In genomic region chr3:156562796-156563195, GRCm38 (mm10) we compare ENCODE assay signal across 11 mouse cellular contexts. TPM values are rescaled to one million over a fixed set of nuclear protein-coding genes. Genes with fewer than 3 reads are reported as not detected.
DNase-seq lines count a peak whose midpoint lies in the region; ATAC-seq and TF ChIP-seq lines count a peak whose summit lies in the region.
"Had no signal": no experiment of that assay in that cellular context is flagged by ENCODE, and none has a peak within 500 bp of the region (broad histone marks: within the 10 kb centered on the region; RNA-seq: fewer than 3 reads in every experiment).

No protein-coding gene starts in this region.

- no peaks in the 10 kb centered on the region for H3K36me3 ChIP-seq in kidney, postnatal 0 days (ENCODE audit: insufficient read depth, low read length)
- no peaks in the 10 kb centered on the region for H3K36me3 ChIP-seq in embryonic facial prominence, embryonic 14.5 days (ENCODE audit: control insufficient read depth, insufficient read depth, low read length)
- no peaks in the 10 kb centered on the region for H3K36me3 ChIP-seq in hindbrain, embryonic 12.5 days
- H3K36me3 ChIP-seq in midbrain, embryonic 16.5 days (ENCODE audit: control insufficient read depth, insufficient read depth, low read length): no peaks in the 10 kb centered on the region

- H3K27ac ChIP-seq in kidney, postnatal 0 days: no peak overlapping the region
- no peak overlapping the region for H3K27ac ChIP-seq in embryonic facial prominence, embryonic 14.5 days (replicated peaks; ENCODE audit: low read depth, low read length)
- H3K27ac ChIP-seq in hindbrain, embryonic 12.5 days: peak overlapping the region; percentile 92
- H3K27ac ChIP-seq in midbrain, embryonic 16.5 days (ENCODE audit: low read length): peak overlapping the region; percentile 99
- H3K27ac ChIP-seq: liver, embryonic 14.5 days had no signal

- peak; percentile 76 for DNase-seq in kidney, postnatal 0 days (ENCODE audit: low spot score)
- no peak for DNase-seq in kidney, postnatal 14 days
- no peak for DNase-seq in embryonic facial prominence, embryonic 14.5 days (ENCODE audit: low spot score)
- DNase-seq in adrenal gland, adult 18-20 months (ENCODE audit: low spot score in 2 of 2): no peak
- no peak for DNase-seq in layer of hippocampus, adult 8-10 months (ENCODE audit: low spot score in 2 of 2)

- peaks cover 5% of the 10 kb centered on the region; the same call in 1 of the 2 replicates for H3K4me1 ChIP-seq in kidney, postnatal 0 days (replicated peaks; ENCODE audit: insufficient read depth, low read length)
- peaks cover 5% of the 10 kb centered on the region; the same call in 1 of the 2 replicates for H3K4me1 ChIP-seq in embryonic facial prominence, embryonic 14.5 days (ENCODE audit: control insufficient read depth, insufficient read depth, low read length)
- peaks cover 12% of the 10 kb centered on the region; the same call in 1 of the 2 replicates for H3K4me1 ChIP-seq in hindbrain, embryonic 12.5 days
- peaks cover 19% of the 10 kb centered on the region for H3K4me1 ChIP-seq in midbrain, embryonic 16.5 days (ENCODE audit: control insufficient read depth, insufficient read depth, low read length)

- no peaks in the 10 kb centered on the region for H3K9me3 ChIP-seq in kidney, postnatal 0 days (replicated peaks; ENCODE audit: low read length)
- no peaks in the 10 kb centered on the region for H3K9me3 ChIP-seq in embryonic facial prominence, embryonic 14.5 days (ENCODE audit: control insufficient read depth, low read length)
- no peaks in the 10 kb centered on the region for H3K9me3 ChIP-seq in hindbrain, embryonic 12.5 days (replicated peaks)
- H3K9me3 ChIP-seq in midbrain, embryonic 16.5 days (replicated peaks; ENCODE audit: control insufficient read depth, low read length, poor library complexity, severe bottlenecking): no peaks in the 10 kb centered on the region

- peak; percentile 31 for ATAC-seq in kidney, postnatal 0 days (replicated peaks; ENCODE audit: low FRiP score, low read depth)
- ATAC-seq in embryonic facial prominence, embryonic 14.5 days (ENCODE audit: low read depth): no peak
- no peak for ATAC-seq in hindbrain, embryonic 12.5 days (ENCODE audit: low FRiP score)
- ATAC-seq in midbrain, embryonic 16.5 days: no peak
- ATAC-seq in erythroid progenitor cell, adult 5-6 weeks (replicated peaks; ENCODE audit: low FRiP score, poor library complexity, severe bottlenecking): no peak
- ATAC-seq: Patski had no signal

- whole genome bisulfite sequencing in kidney, postnatal 0 days: 3% methylated on average over 2 of the region's 2 CpGs
- 25% methylated on average over 2 of the region's 2 CpGs for WGBS in embryonic facial prominence, embryonic 14.5 days
- 17% methylated on average over 2 of the region's 2 CpGs for WGBS in hindbrain, embryonic 12.5 days
- WGBS in midbrain, embryonic 16.5 days: 23% methylated on average over 2 of the region's 2 CpGs

- H3K27me3 ChIP-seq in kidney, postnatal 0 days (ENCODE audit: insufficient read depth, low read length): no peaks in the 10 kb centered on the region
- peaks cover 23% of the 10 kb centered on the region for H3K27me3 ChIP-seq in embryonic facial prominence, embryonic 14.5 days (replicated peaks; ENCODE audit: control insufficient read depth, insufficient read depth, low read length)
- H3K27me3 ChIP-seq in hindbrain, embryonic 12.5 days: peaks cover 15% of the 10 kb centered on the region; the same call in 1 of the 2 replicates
- H3K27me3 ChIP-seq in midbrain, embryonic 16.5 days (ENCODE audit: control insufficient read depth, insufficient read depth, low read depth, low read length): no peaks in the 10 kb centered on the region

- H3K9ac ChIP-seq in kidney, postnatal 0 days (ENCODE audit: low read depth, low read length): no peak overlapping the region
- H3K9ac ChIP-seq in embryonic facial prominence, embryonic 14.5 days (ENCODE audit: low read depth, low read length): 0 out of 2 replicates have a peak overlapping the region, but pooled peaks have one; percentile 70
- peak overlapping the region; percentile 81 for H3K9ac ChIP-seq in hindbrain, embryonic 12.5 days
- H3K9ac ChIP-seq in midbrain, embryonic 16.5 days (ENCODE audit: low read depth, low read length): peak overlapping the region; percentile 93
- H3K9ac ChIP-seq: liver, embryonic 14.5 days had no signal

- H3K4me3 ChIP-seq in kidney, postnatal 0 days (replicated peaks; ENCODE audit: low read depth, low read length): peak overlapping the region; percentile 60; the same call in 1 of the 2 replicates
- peak overlapping the region; percentile 56 for H3K4me3 ChIP-seq in embryonic facial prominence, embryonic 14.5 days (ENCODE audit: low read depth, low read length)
- H3K4me3 ChIP-seq in hindbrain, embryonic 12.5 days: peak overlapping the region; percentile 66
- H3K4me3 ChIP-seq in midbrain, embryonic 16.5 days (ENCODE audit: low read depth, low read length): peak overlapping the region; percentile 68

- no peak for TF ChIP-seq CTCF in kidney, postnatal 0 days (IDR thresholded peaks at IDR 0.05; ENCODE audit: low read depth)

- peak overlapping the region; percentile 64 for H3K4me2 ChIP-seq in kidney, postnatal 0 days (ENCODE audit: low read length)
- peak overlapping the region; percentile 82 for H3K4me2 ChIP-seq in embryonic facial prominence, embryonic 14.5 days (ENCODE audit: low read depth, low read length)
- H3K4me2 ChIP-seq in hindbrain, embryonic 12.5 days (replicated peaks): peak overlapping the region; percentile 84
- peak overlapping the region; percentile 72 for H3K4me2 ChIP-seq in midbrain, embryonic 16.5 days (ENCODE audit: low read length)

RNA-seq across cellular contexts. Expression of gene Negr1, which starts 1.2 kb away (rescaled TPM):
- 5.9 and 6.5 TPM in 2 replicates for polyA plus RNA-seq in kidney, postnatal 0 days (2015; fragmentation: Nextera tagmentation; extraction: Ambion mirVana)
- polyA plus RNA-seq in embryonic facial prominence, embryonic 14.5 days (2014; fragmentation: Nextera tagmentation; extraction: Ambion mirVana): 7.6 and 8.8 TPM in 2 replicates
- polyA plus RNA-seq in hindbrain, embryonic 12.5 days (2016; fragmentation: Nextera tagmentation; extraction: Ambion mirVana): 15.4 and 17.8 TPM in 2 replicates
- 76.9 and 79.2 TPM in 2 replicates for polyA plus RNA-seq in midbrain, embryonic 16.5 days (2015; fragmentation: Nextera tagmentation; extraction: Ambion mirVana)
- 10 to 100 TPM; 10.2 to 15.4 TPM for total RNA-seq in adrenal gland, adult 18-20 months (2021)
- total RNA-seq in layer of hippocampus, adult 8-10 months (2022): 100 to 1,000 TPM; 104 to 148 (median 114) TPM
- not detected in 2 replicates for total RNA-seq in erythroid progenitor cell, adult 5-6 weeks (2015; ENCODE audit: low replicate concordance)
- 0.61 TPM in 1 of 2 replicates, not detected in the other for total RNA-seq in erythroid progenitor cell, adult 5-6 weeks (2017; ENCODE audit: low replicate concordance)
- total RNA-seq: common myeloid progenitor, adult 5-6 weeks had no signal

Comparison
In these comparisons a context has a peak if more than half of its experiments do, and no peak if none do; other contexts are left out.
1. H3K27ac ChIP-seq: peak in hindbrain, embryonic 12.5 days (single experiment) and midbrain, embryonic 16.5 days (single experiment); none in kidney, postnatal 0 days (single experiment) and embryonic facial prominence, embryonic 14.5 days (single experiment).
2. Peak in every context shown above with its lines, with median percentiles within 50 percentile points of each other: H3K4me2 ChIP-seq and H3K4me3 ChIP-seq.